In genomic region chr1:86214158-86214557, GRCm38 (mm10) we compare ENCODE assay signal across 9 mouse cellular contexts. TPM values are rescaled to one million over a fixed set of nuclear protein-coding genes. Genes with fewer than 3 reads are reported as not detected.
DNase-seq lines count a peak whose midpoint lies in the region; ATAC-seq and TF ChIP-seq lines count a peak whose summit lies in the region.
"Had no signal": no experiment of that assay in that cellular context is flagged by ENCODE, and none has a peak within 500 bp of the region (broad histone marks: within the 10 kb centered on the region; RNA-seq: fewer than 3 reads in every experiment).

No protein-coding gene starts in this region.

- H3K36me3 ChIP-seq in heart, embryonic 10.5 days = peaks cover 25% of the 10 kb centered on the region
- peaks cover 5% of the 10 kb centered on the region; the same call in 1 of the 2 replicates for H3K36me3 ChIP-seq in kidney, embryonic 16.5 days (ENCODE audit: insufficient read depth, low read length)
- H3K36me3 ChIP-seq in liver, adult 2 months (ENCODE audit: control insufficient read depth, insufficient read depth, low read length) = no peaks in the 10 kb centered on the region
- H3K36me3 ChIP-seq in neural tube, embryonic 12.5 days = peaks cover 27% of the 10 kb centered on the region

- ATAC-seq in kidney, embryonic 16.5 days (ENCODE audit: low FRiP score, low TSS enrichment) = peak; percentile 83
- 0 out of 2 replicates have a peak, but pooled peaks have one; percentile 25 for ATAC-seq in neural tube, embryonic 12.5 days (ENCODE audit: low FRiP score, low read depth)

- H3K4me1 ChIP-seq in heart, embryonic 10.5 days = peaks cover 5% of the 10 kb centered on the region; the same call in 1 of the 2 replicates
- peaks cover 8% of the 10 kb centered on the region; the same call in 1 of the 2 replicates for H3K4me1 ChIP-seq in kidney, embryonic 16.5 days (ENCODE audit: insufficient read depth, low read length)
- H3K4me1 ChIP-seq in liver, adult 2 months (ENCODE audit: control insufficient read depth, insufficient read depth, low read length) = no peaks in the 10 kb centered on the region
- no peaks in the 10 kb centered on the region for H3K4me1 ChIP-seq in neural tube, embryonic 12.5 days
- H3K4me1 ChIP-seq: embryonic facial prominence, embryonic 15.5 days had no signal

- DNase-seq in A20 (ENCODE audit: low read depth, low spot score) = peak; percentile 77
- peak; percentile 70 for DNase-seq in adrenal gland, adult 8-10 months
- DNase-seq in embryo, embryonic 11.5 days (ENCODE audit: low read depth, low spot score) = peak; percentile 70
- DNase-seq in heart, embryonic 10.5 days (ENCODE audit: low spot score) = peak; percentile 84
- peak; percentile 22 for DNase-seq in liver, adult 2 months (ENCODE audit: extremely low read depth, low read depth, low spot score)
- peak; percentile 51 for DNase-seq in telencephalon, adult 2 months (ENCODE audit: low read depth, low spot score)

- no peaks in the 10 kb centered on the region for H3K79me2 ChIP-seq in liver, adult 2 months (ENCODE audit: control insufficient read depth, insufficient read depth, low read length)

- peak; percentile 97 for TF ChIP-seq CTCF in liver, adult 2 months (IDR thresholded peaks at IDR 0.05; ENCODE audit: low read depth, low read length)

- 0% methylated on average over 1 of the region's 1 CpGs for WGBS in heart, embryonic 10.5 days
- 5% methylated on average over 1 of the region's 1 CpGs for WGBS in kidney, embryonic 16.5 days
- 0% methylated on average over 1 of the region's 1 CpGs for WGBS in liver, adult 2 months
- WGBS in neural tube, embryonic 12.5 days = 3% methylated on average over 1 of the region's 1 CpGs

- no peak overlapping the region for H3K4me3 ChIP-seq in heart, embryonic 10.5 days
- no peak overlapping the region for H3K4me3 ChIP-seq in kidney, embryonic 16.5 days (ENCODE audit: low read length)
- no peak overlapping the region for H3K4me3 ChIP-seq in liver, adult 2 months (ENCODE audit: insufficient read depth, low read depth, low read length)
- H3K4me3 ChIP-seq in neural tube, embryonic 12.5 days = no peak overlapping the region
- H3K4me3 ChIP-seq: embryonic facial prominence, embryonic 15.5 days had no signal

- TF ChIP-seq POLR2A in liver, adult 2 months (IDR thresholded peaks at IDR 0.05; ENCODE audit: extremely low read depth, insufficient read depth, low read length) = no peak

- no peaks in the 10 kb centered on the region for H3K27me3 ChIP-seq in heart, embryonic 10.5 days (ENCODE audit: insufficient read depth, poor library complexity, severe bottlenecking)
- no peaks in the 10 kb centered on the region for H3K27me3 ChIP-seq in kidney, embryonic 16.5 days (ENCODE audit: insufficient read depth, low read length)
- no peaks in the 10 kb centered on the region for H3K27me3 ChIP-seq in liver, adult 2 months (ENCODE audit: control insufficient read depth, insufficient read depth, low read length)
- no peaks in the 10 kb centered on the region for H3K27me3 ChIP-seq in neural tube, embryonic 12.5 days (replicated peaks)
- H3K27me3 ChIP-seq: embryonic facial prominence, embryonic 15.5 days had no signal

- no peak overlapping the region for H3K4me2 ChIP-seq in kidney, embryonic 16.5 days (replicated peaks; ENCODE audit: low read depth, low read length)
- H3K4me2 ChIP-seq in neural tube, embryonic 12.5 days (replicated peaks) = no peak overlapping the region
- H3K4me2 ChIP-seq: embryonic facial prominence, embryonic 15.5 days had no signal

- no peak overlapping the region for H3K27ac ChIP-seq in heart, embryonic 10.5 days
- no peak overlapping the region for H3K27ac ChIP-seq in kidney, embryonic 16.5 days (ENCODE audit: low read length)
- H3K27ac ChIP-seq in liver, adult 2 months (replicated peaks; ENCODE audit: insufficient read depth, low read depth, low read length) = no peak overlapping the region
- no peak overlapping the region for H3K27ac ChIP-seq in neural tube, embryonic 12.5 days
- H3K27ac ChIP-seq: embryonic facial prominence, embryonic 15.5 days had no signal

- H3K9me3 ChIP-seq in heart, embryonic 10.5 days = no peaks in the 10 kb centered on the region
- no peaks in the 10 kb centered on the region for H3K9me3 ChIP-seq in kidney, embryonic 16.5 days (ENCODE audit: low read length)
- H3K9me3 ChIP-seq in neural tube, embryonic 12.5 days = no peaks in the 10 kb centered on the region
- H3K9me3 ChIP-seq: embryonic facial prominence, embryonic 15.5 days had no signal

- no peak overlapping the region for H3K9ac ChIP-seq in kidney, embryonic 16.5 days (replicated peaks; ENCODE audit: low read length)
- no peak overlapping the region for H3K9ac ChIP-seq in liver, adult 2 months (ENCODE audit: low read depth, low read length)
- no peak overlapping the region for H3K9ac ChIP-seq in neural tube, embryonic 12.5 days
- H3K9ac ChIP-seq: embryonic facial prominence, embryonic 15.5 days had no signal

RNA-seq across cellular contexts. Expression of gene Armc9, which starts 59.6 kb away (rescaled TPM):
- total RNA-seq in adrenal gland, adult 8-10 months (2022) = 10 to 100 TPM; 10.2 to 26.0 (median 13.8) TPM
- 17.0 and 21.6 TPM in 2 replicates for polyA plus RNA-seq in heart, embryonic 10.5 days (2016; fragmentation: Nextera tagmentation; extraction: Ambion mirVana)
- 26.2 and 28.1 TPM in 2 replicates for polyA plus RNA-seq in kidney, embryonic 16.5 days (2015; fragmentation: Nextera tagmentation; extraction: Ambion mirVana)
- total RNA-seq in liver, adult 2 months (2014; rRNA removed) = 4.3 and 4.4 TPM in 2 replicates
- polyA plus RNA-seq in liver, adult 2 months (2012; rRNA removed) = 2.6 and 3.2 TPM in 2 replicates
- 36.7 and 37.0 TPM in 2 replicates for polyA plus RNA-seq in neural tube, embryonic 12.5 days (2016; fragmentation: Nextera tagmentation; extraction: Ambion mirVana)

Comparison
In these comparisons a context has a peak if more than half of its experiments do, and no peak if none do; other contexts are left out.
1. DNase-seq: peak in every context shown above with its lines; median percentile 84 in heart, embryonic 10.5 days; 77 in A20; 70 in adrenal gland, adult 8-10 months; 70 in embryo, embryonic 11.5 days; 51 in telencephalon, adult 2 months; 22 in liver, adult 2 months.